Mouse (Mus musculus): ENCODE results near the gene Fndc3b. TPM values are rescaled to one million over a fixed set of nuclear protein-coding genes. Genes with fewer than 3 reads are reported as not detected.

The Fndc3b gene
- polyA plus RNA-seq, 2 experiments, result 4.2 to 5.5 TPM

DNA sequence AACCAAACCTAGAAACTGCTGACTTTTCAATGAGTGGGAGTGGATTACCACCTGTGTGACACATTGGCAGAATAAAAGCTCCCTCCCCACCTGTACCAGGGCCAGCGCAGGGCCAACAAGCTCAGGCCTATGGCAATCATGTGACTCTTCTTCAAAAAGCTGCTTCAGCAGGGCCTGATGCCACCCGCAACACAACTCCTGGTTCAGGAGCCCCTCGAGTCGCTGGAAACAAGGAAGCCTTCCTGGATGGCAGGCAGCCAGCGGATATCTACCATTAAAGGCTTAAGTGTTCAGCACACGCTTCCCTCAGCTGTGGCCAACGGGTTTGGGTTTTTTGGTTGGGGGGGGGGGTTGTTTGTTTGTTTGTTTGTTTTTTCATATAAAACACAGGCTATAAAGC lies 37.4 kb downstream of the Fndc3b start:
- no peak overlapping the region for H3K27ac ChIP-seq
- DNase-seq (ENCODE audit: low read depth in 3 of 3, low spot score in 3 of 3) (no peak), ATAC-seq (ENCODE audit: insufficient read depth) (no peak)
- TF ChIP-seq EP300 (IDR thresholded peaks at IDR 0.05; ENCODE audit: low read depth) (no peak), CTCF (IDR thresholded peaks at IDR 0.05; ENCODE audit: low read depth) (no peak)
- no peak overlapping the region for H3K4me2 ChIP-seq (ENCODE audit: low read depth)
- no peaks in the 10 kb centered on the region for H3K27me3 ChIP-seq (ENCODE audit: control insufficient read depth, insufficient read depth, low read length)
- H3K9me3 ChIP-seq (ENCODE audit: control insufficient read depth, low read length), result no peaks in the 10 kb centered on the region
- H3K36me3 ChIP-seq (replicated peaks; ENCODE audit: control insufficient read depth, insufficient read depth, low read depth), result no peaks in the 10 kb centered on the region
- H3K9ac ChIP-seq (replicated peaks), result no peak overlapping the region
- peaks cover 0 to 3% of the 10 kb centered on the region in 2 experiments; a peak in 2 of 4 replicates for H3K4me1 ChIP-seq (replicated peaks; ENCODE audit: control insufficient read depth in 2 of 2, insufficient read depth in 2 of 2, low read length in 1 of 2)
- H3K4me3 ChIP-seq (ENCODE audit: insufficient read depth in 1 of 2, low read depth in 2 of 2, low read length in 2 of 2), result no peak overlapping the region
- WGBS (ENCODE audit: insufficient replicate concordance), result 68% methylated on average over 7 of the region's 7 CpGs

DNA sequence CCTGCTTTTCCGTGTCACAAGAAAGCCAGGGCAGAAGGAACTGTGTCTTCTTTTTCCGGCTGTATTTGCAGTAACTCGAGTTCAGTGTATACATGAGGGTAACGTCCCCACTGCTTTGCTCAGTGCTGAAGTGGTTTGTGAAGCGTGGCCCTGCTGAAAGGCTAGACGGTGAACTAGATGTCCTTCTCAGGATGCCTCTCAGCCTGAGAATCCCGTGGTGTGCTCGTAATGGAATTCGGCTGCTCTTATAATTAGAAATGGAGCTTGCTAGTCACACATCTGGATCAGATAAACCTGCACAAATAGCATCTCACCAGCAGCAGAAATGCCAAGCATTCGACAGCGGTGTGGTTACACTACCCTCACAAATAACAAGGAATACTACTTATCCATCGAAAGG lies 40.7 kb downstream of the Fndc3b start:
- H3K36me3 ChIP-seq (replicated peaks; ENCODE audit: control insufficient read depth, insufficient read depth, low read depth), result no peaks in the 10 kb centered on the region
- WGBS (ENCODE audit: insufficient replicate concordance), result 61% methylated on average over 12 of the region's 12 CpGs
- no peak overlapping the region for H3K4me3 ChIP-seq (ENCODE audit: insufficient read depth in 1 of 2, low read depth in 2 of 2, low read length in 2 of 2)
- H3K4me2 ChIP-seq (ENCODE audit: low read depth), result no peak overlapping the region
- ATAC-seq (ENCODE audit: insufficient read depth) (no peak), DNase-seq (ENCODE audit: low read depth in 3 of 3, low spot score in 3 of 3) (no peak)
- H3K4me1 ChIP-seq (replicated peaks; ENCODE audit: control insufficient read depth in 2 of 2, insufficient read depth in 2 of 2, low read length in 1 of 2), result peaks cover 0 to 6% of the 10 kb centered on the region in 2 experiments; a peak in 2 of 4 replicates
- H3K27ac ChIP-seq, result no peak overlapping the region
- no peak for TF ChIP-seq CTCF (IDR thresholded peaks at IDR 0.05; ENCODE audit: low read depth)
- TF ChIP-seq EP300 (IDR thresholded peaks at IDR 0.05; ENCODE audit: low read depth), result no peak
- no peaks in the 10 kb centered on the region for H3K9me3 ChIP-seq (ENCODE audit: control insufficient read depth, low read length)
- H3K27me3 ChIP-seq (ENCODE audit: control insufficient read depth, insufficient read depth, low read length), result no peaks in the 10 kb centered on the region
- H3K9ac ChIP-seq (replicated peaks), result no peak overlapping the region

GRCm38 (mm10) chr3:27667280-27667679 lies 43.8 kb downstream of the Fndc3b start:
- H3K36me3 ChIP-seq (replicated peaks; ENCODE audit: control insufficient read depth, insufficient read depth, low read depth), result no peaks in the 10 kb centered on the region
- WGBS (ENCODE audit: insufficient replicate concordance), result 27% methylated on average over 4 of the region's 4 CpGs
- no peaks in the 10 kb centered on the region for H3K9me3 ChIP-seq (ENCODE audit: control insufficient read depth, low read length)
- H3K27ac ChIP-seq, result no peak overlapping the region
- no peak overlapping the region for H3K4me3 ChIP-seq (ENCODE audit: insufficient read depth in 1 of 2, low read depth in 2 of 2, low read length in 2 of 2)
- no peaks in the 10 kb centered on the region for H3K27me3 ChIP-seq (ENCODE audit: control insufficient read depth, insufficient read depth, low read length)
- DNase-seq (ENCODE audit: low read depth in 3 of 3, low spot score in 3 of 3), result no peak
- H3K4me2 ChIP-seq (ENCODE audit: low read depth), result no peak overlapping the region
- TF ChIP-seq CTCF (IDR thresholded peaks at IDR 0.05; ENCODE audit: low read depth) (no peak), EP300 (IDR thresholded peaks at IDR 0.05; ENCODE audit: low read depth) (no peak)
- no peak overlapping the region for H3K9ac ChIP-seq (replicated peaks)
- peaks cover 3 to 14% of the 10 kb centered on the region in 2 experiments for H3K4me1 ChIP-seq (replicated peaks; ENCODE audit: control insufficient read depth in 2 of 2, insufficient read depth in 2 of 2, low read length in 1 of 2)
- ATAC-seq (ENCODE audit: insufficient read depth), result no peak

DNA sequence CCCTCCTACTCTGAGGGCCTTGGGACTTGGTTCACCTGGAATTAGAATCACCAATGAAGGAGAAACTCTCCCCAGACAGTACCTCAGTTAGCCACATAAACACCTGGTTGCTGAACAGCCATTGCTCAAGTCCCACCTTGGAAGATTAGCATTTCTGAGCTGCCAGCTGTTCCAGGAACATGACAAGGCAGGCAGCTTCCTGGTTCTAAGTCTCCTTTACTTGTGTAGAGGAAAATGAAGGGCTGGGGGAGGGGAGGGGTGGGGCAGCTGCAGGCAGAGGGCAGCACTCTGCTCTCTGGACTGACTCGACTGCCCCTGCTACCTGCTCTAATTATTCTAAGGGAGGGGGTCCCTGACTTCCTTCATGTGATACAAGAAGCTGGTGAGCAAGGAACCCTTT lies 45.8 kb downstream of the Fndc3b start:
- Histone ChIP-seq H3K27ac (no peak overlapping the region), H3K4me3 (ENCODE audit: insufficient read depth in 1 of 2, low read depth in 2 of 2, low read length in 2 of 2) (no peak overlapping the region), H3K36me3 (replicated peaks; ENCODE audit: control insufficient read depth, insufficient read depth, low read depth) (no peaks in the 10 kb centered on the region), H3K4me2 (ENCODE audit: low read depth) (no peak overlapping the region), H3K9ac (replicated peaks) (no peak overlapping the region), H3K27me3 (ENCODE audit: control insufficient read depth, insufficient read depth, low read length) (no peaks in the 10 kb centered on the region), H3K4me1 (replicated peaks; ENCODE audit: control insufficient read depth in 2 of 2, insufficient read depth in 2 of 2, low read length in 1 of 2) (peaks cover 3 to 14% of the 10 kb centered on the region in 2 experiments), H3K9me3 (ENCODE audit: control insufficient read depth, low read length) (no peaks in the 10 kb centered on the region)
- no peak for ATAC-seq (ENCODE audit: insufficient read depth)
- WGBS (ENCODE audit: insufficient replicate concordance), result 0% methylated on average over 1 of the region's 1 CpGs
- TF ChIP-seq CTCF (IDR thresholded peaks at IDR 0.05; ENCODE audit: low read depth), result no peak
- no peak for TF ChIP-seq EP300 (IDR thresholded peaks at IDR 0.05; ENCODE audit: low read depth)
- DNase-seq (ENCODE audit: low read depth in 3 of 3, low spot score in 3 of 3), result no peak

DNA sequence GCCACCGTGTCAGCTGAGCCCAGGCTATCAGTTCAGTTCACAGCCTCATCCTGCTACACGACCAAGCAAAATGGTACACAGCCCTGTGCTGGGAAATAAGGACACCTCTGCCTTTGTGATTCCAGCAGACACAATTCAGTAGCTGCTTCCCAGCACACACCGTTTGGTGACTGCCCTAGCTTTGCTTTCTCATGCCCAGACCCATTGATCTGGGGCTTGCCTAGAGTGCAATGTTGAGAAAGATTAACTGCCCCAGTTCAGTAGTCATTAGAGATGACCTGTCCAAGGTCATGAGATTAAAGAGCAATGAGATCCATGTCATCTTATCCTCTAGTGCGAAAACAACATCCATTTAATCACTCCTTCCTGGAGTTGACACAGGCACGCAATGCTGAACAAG lies 47.9 kb downstream of the Fndc3b start:
- WGBS (ENCODE audit: insufficient replicate concordance), result 65% methylated on average over 5 of the region's 5 CpGs
- H3K9ac ChIP-seq (replicated peaks), result no peak overlapping the region
- TF ChIP-seq EP300 (IDR thresholded peaks at IDR 0.05; ENCODE audit: low read depth) (no peak), CTCF (IDR thresholded peaks at IDR 0.05; ENCODE audit: low read depth) (no peak)
- H3K4me3 ChIP-seq (ENCODE audit: insufficient read depth in 1 of 2, low read depth in 2 of 2, low read length in 2 of 2), result no peak overlapping the region
- ATAC-seq (ENCODE audit: insufficient read depth) (no peak), DNase-seq (ENCODE audit: low read depth in 3 of 3, low spot score in 3 of 3) (no peak)
- H3K36me3 ChIP-seq (replicated peaks; ENCODE audit: control insufficient read depth, insufficient read depth, low read depth), result no peaks in the 10 kb centered on the region
- no peak overlapping the region for H3K27ac ChIP-seq
- peaks cover 3 to 14% of the 10 kb centered on the region in 2 experiments for H3K4me1 ChIP-seq (replicated peaks; ENCODE audit: control insufficient read depth in 2 of 2, insufficient read depth in 2 of 2, low read length in 1 of 2)
- H3K27me3 ChIP-seq (ENCODE audit: control insufficient read depth, insufficient read depth, low read length), result no peaks in the 10 kb centered on the region
- H3K9me3 ChIP-seq (ENCODE audit: control insufficient read depth, low read length), result no peaks in the 10 kb centered on the region
- H3K4me2 ChIP-seq (ENCODE audit: low read depth), result no peak overlapping the region

All from liver, embryonic 14.5 days (tissue).